Mouse (Mus musculus) intestine, postnatal 0 days (tissue): ENCODE data around the gene Gm43518. TPM values are rescaled to one million over a fixed set of nuclear protein-coding genes. Genes with fewer than 3 reads are reported as not detected.

ENCODE experiments used
- ATAC-seq: fragments of 200-750 bp; cut with Nextera tagmentation; 2 replicates; pipeline ENCODE4 v1.8.0; 2017; ENCODE audit warnings: mild to moderate bottlenecking, moderate TSS enrichment, moderate library complexity
- H3K27ac ChIP-seq: fragments of 300-500 bp; sonication (generic); 2 replicates; pipeline ENCODE4 v1.5.1; 2014; ENCODE audit warnings: mild to moderate bottlenecking, low read depth, low read length, moderate library complexity
- H3K27me3 ChIP-seq: fragments of 300-500 bp; sonication (generic); replicated peaks from 2 replicates; pipeline ENCODE4 v1.6.1; 2014; ENCODE audit warnings: low read length, mixed read lengths; ENCODE audit not compliant: control insufficient read depth, insufficient read depth
- H3K36me3 ChIP-seq: fragments of 300-500 bp; sonication (generic); 2 replicates; pipeline ENCODE4 v1.6.1; 2014; ENCODE audit warnings: mild to moderate bottlenecking, moderate library complexity; ENCODE audit not compliant: control insufficient read depth, insufficient read depth
- H3K4me1 ChIP-seq: fragments of 300-500 bp; sonication (generic); replicated peaks from 2 replicates; pipeline ENCODE4 v1.6.1; 2014; ENCODE audit warnings: antibody characterized with exemption, low read length, mixed read lengths; ENCODE audit not compliant: control insufficient read depth, insufficient read depth
- H3K4me2 ChIP-seq: fragments of 300-500 bp; sonication (generic); replicated peaks from 2 replicates; pipeline ENCODE4 v1.6.1; 2014; ENCODE audit warnings: low read depth, mild to moderate bottlenecking, moderate library complexity
- H3K4me3 ChIP-seq: fragments of 300-500 bp; sonication (generic); 2 replicates; pipeline ENCODE4 v1.5.1; 2014; ENCODE audit warnings: low read depth, low read length
- H3K9ac ChIP-seq: fragments of 300-500 bp; sonication (generic); 2 replicates; pipeline ENCODE4 v1.6.1; 2014; ENCODE audit warnings: mild to moderate bottlenecking, low read depth, low read length
- H3K9me3 ChIP-seq: fragments of 300-500 bp; sonication (generic); 2 replicates; pipeline ENCODE4 v1.6.1; 2016; ENCODE audit warnings: mixed run types; ENCODE audit not compliant: control insufficient read depth
- CTCF ChIP-seq: sonication (generic); IDR thresholded peaks from 2 replicates; pipeline ENCODE4 v1.5.1; 2016; ENCODE audit warnings: low read depth, mild to moderate bottlenecking, control low read depth, antibody characterized with exemption, moderate library complexity
- WGBS: fragments of 180-500 bp; shearing (Covaris S2); extraction: QIAGEN DNeasy Blood & Tissue Kit; methylation state at CpG from one replicate; pipeline ENCODE4 v1.1.7; 2014; 5-methylcytosine and 5-hydroxymethylcytosine counted together
- polyA plus RNA-seq: library from polyadenylated mRNA; unstranded; fragments of >200 nt; fragmentation: Nextera tagmentation; extraction: Ambion mirVana; gene quantifications from 2 replicates; pipeline ENCODE4 v1.2.1, GENCODE M21; 2015

Gene Gm43518
- polyA plus RNA-seq, 1 experiment from 2014 or later, result 0.35 TPM

DNA sequence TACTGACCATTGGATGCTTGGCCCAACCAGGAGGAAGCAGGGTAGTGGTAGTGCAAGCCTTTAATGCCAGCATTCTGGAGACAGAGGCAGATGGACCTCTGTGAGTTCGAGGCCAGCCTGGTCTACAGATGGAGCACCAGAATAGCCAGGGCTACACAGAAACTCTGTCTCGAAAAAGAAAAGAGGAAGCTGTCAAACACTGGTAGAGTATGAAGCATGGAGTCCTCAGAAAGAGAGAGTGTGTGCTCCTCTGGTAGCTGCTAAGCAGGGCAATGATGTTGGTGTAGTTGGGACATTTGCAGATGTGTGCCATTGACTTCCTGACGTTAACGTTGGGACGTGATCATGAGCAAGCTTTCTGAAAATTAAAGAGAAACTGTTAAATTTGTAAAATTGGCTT, 11.3 kb downstream of the Gm43518 start:
- Histone ChIP-seq H3K27me3 (no peaks in the 10 kb centered on the region), H3K4me1 (no peaks in the 10 kb centered on the region), H3K9me3 (no peaks in the 10 kb centered on the region), H3K27ac (no peak overlapping the region), H3K36me3 (no peaks in the 10 kb centered on the region; the same call in 1 of the 2 replicates), H3K4me2 (no peak overlapping the region), H3K4me3 (no peak overlapping the region), H3K9ac (no peak overlapping the region)
- ATAC-seq, result no peak
- no peak for TF ChIP-seq CTCF
- WGBS, result 80% methylated on average over 5 of the region's 5 CpGs

DNA sequence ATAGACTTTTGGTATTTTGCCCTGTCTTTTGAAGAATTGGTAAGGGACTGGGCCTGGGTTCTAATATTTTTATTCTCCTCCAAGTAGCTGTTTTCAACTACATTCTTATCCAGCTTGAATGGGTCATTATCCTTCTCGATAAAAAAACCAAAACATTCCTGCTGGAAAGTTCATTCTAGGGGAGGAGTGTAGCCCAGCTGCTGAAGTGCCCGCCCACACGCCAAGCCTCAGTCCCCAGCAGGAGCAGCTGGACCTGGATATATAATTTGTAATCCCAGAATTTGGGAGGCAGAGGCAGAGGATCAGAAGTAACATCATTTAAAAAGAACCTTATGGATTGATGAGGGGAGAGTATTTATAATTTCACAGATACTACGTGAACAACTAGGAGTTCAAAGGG, 19.3 kb downstream of the Gm43518 start:
- 56% methylated on average over 4 of the region's 4 CpGs for WGBS
- no peaks in the 10 kb centered on the region for H3K9me3 ChIP-seq

DNA sequence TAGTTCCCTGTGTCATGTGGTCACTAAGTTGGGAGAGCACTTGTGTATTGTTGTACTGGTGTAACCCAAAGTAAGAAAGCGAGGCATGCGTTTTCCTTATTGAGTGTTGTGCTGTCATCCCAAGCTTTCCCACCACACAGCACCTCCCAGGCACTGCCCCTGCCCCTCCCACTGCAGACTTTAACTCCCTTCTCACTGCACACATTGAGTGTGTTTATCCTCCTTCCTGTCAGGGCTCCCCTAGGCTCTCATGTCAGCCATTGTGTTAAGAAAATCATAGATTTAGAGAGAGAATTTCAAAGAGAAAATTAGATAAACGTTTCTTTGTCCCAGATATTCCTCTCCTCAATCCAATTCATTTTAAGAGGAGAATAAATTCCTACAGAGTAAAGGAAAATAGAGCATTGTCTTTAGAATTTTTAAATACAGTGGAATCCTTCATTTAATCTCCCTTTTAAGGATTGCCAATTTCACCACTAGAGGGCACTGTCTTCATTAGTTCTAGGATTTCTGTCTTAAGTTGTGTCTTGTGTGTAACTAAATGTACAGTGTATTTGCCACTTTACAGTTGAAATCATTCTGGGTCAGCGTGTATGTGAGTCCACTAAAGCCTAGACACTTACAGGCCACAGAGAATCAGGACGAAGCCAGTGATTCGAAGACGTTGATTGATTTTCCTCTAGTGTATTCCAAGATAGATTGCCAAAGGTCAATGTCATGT, 20.0 kb downstream of the Gm43518 start:
- H3K4me3 ChIP-seq, result no peak overlapping the region
- 48% methylated on average over 7 of the region's 7 CpGs for WGBS
- no peak overlapping the region for H3K4me2 ChIP-seq
- no peaks in the 10 kb centered on the region for H3K36me3 ChIP-seq
- no peaks in the 10 kb centered on the region for H3K27me3 ChIP-seq
- TF ChIP-seq CTCF, result peak; percentile 86
- ATAC-seq, result no peak
- no peak overlapping the region for H3K27ac ChIP-seq
- H3K9me3 ChIP-seq, result no peaks in the 10 kb centered on the region
- H3K9ac ChIP-seq, result no peak overlapping the region
- H3K4me1 ChIP-seq, result no peaks in the 10 kb centered on the region

More for the DNA sequence above, 19.3 kb downstream of the Gm43518 start:
- TF ChIP-seq CTCF, result no peak
- Histone ChIP-seq H3K4me2 (no peak overlapping the region), H3K4me3 (no peak overlapping the region), H3K27me3 (no peaks in the 10 kb centered on the region), H3K4me1 (no peaks in the 10 kb centered on the region), H3K27ac (no peak overlapping the region), H3K36me3 (no peaks in the 10 kb centered on the region), H3K9ac (no peak overlapping the region)
- no peak for ATAC-seq

DNA sequence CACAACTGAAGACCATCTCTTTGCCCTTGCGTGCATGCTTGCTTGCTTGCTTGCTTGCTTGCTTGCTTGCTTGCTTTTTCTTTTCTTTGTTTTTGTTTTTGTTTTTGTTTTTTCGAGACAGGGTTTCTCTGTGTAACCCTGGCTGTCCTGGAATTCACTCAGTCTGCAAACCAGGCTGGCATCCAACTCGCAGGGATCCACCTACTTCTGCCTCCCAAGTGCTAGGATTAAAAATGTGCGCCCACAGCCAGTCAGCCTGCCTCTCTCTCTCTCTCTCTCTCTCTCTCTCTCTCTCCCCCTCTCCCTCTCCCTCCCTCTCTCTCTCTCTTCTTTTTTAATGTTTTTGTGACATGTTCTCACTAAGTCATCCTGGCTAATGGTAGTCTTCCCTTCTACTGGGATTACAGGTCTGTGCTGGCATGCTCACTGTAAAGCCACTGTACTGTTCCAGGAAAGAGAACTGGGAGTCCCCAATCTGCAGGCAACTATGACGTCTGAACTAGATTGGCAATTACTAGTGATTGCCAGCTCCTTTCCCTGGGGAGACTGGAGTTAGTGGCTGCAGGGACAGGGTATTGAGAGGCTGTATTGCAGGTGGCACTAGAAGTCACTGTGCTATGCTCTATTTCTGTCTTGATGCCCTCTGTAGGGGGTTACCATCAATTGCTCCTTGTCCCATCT, 25.3 kb downstream of the Gm43518 start:
- no peak for ATAC-seq

DNA sequence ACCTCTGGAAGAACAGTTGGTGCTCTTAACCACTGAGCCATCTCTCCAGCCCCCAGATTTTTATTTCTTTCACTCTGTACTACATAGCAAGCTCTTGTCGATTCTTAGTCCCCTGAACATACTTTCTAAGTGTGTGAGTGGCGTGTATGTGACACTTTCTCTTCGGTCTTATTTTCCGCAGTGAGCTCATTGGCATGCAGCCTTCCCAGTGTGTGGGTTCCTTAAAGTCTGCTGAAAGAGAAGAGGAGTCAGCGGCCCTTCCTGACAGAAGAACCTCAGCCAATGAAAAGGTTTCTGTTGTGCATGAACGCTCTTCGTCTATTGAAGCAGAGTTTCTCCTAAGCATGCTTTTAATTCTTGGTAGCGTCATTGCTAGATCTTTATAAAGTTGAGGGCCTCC, 30.0 kb downstream of the Gm43518 start:
- Histone ChIP-seq H3K27me3 (no peaks in the 10 kb centered on the region), H3K27ac (no peak overlapping the region), H3K4me3 (no peak overlapping the region), H3K36me3 (no peaks in the 10 kb centered on the region), H3K4me1 (0 out of 2 replicates have a peak, but pooled peaks cover 2% of the 10 kb centered on the region), H3K4me2 (no peak overlapping the region), H3K9me3 (no peaks in the 10 kb centered on the region), H3K9ac (no peak overlapping the region)
- ATAC-seq, result no peak
- TF ChIP-seq CTCF, result no peak
- WGBS, result 90% methylated on average over 8 of the region's 8 CpGs

More for the DNA sequence above, 25.3 kb downstream of the Gm43518 start:
- Histone ChIP-seq H3K9me3 (no peaks in the 10 kb centered on the region), H3K36me3 (no peaks in the 10 kb centered on the region), H3K4me1 (no peaks in the 10 kb centered on the region), H3K27ac (no peak overlapping the region), H3K27me3 (no peaks in the 10 kb centered on the region), H3K4me2 (no peak overlapping the region), H3K9ac (no peak overlapping the region), H3K4me3 (no peak overlapping the region)
- no peak for TF ChIP-seq CTCF
- 62% methylated on average over 5 of the region's 5 CpGs for WGBS

DNA sequence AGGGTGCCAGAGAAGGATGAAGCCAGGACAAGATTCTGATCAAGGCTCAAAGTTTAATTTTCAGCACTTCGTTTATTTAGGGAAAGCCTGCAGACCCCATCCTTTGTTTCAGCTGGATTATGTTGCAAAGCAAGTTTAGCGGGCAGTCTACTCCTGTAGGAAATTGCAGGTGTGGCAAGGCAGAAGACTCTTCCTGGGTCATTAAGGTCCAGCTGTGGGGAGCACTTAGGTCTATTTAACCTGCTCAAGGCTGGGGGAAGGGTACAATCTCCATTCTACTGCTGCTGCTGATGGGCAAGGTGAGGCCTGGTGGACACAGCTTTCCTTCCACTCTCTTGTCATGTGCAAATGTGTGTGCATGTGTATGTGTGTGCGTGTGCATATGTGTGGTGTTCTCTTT, 31.8 kb downstream of the Gm43518 start:
- no peak for TF ChIP-seq CTCF
- Histone ChIP-seq H3K36me3 (no peaks in the 10 kb centered on the region), H3K9me3 (no peaks in the 10 kb centered on the region), H3K4me1 (0 out of 2 replicates have a peak, but pooled peaks cover 2% of the 10 kb centered on the region), H3K9ac (no peak overlapping the region), H3K4me3 (no peak overlapping the region), H3K27me3 (no peaks in the 10 kb centered on the region), H3K4me2 (no peak overlapping the region), H3K27ac (no peak overlapping the region)
- no peak for ATAC-seq
- 46% methylated on average over 3 of the region's 3 CpGs for WGBS
